Mouse (Mus musculus): Measurements from ENCODE around the gene Gdf11. TPM values are rescaled to one million over a fixed set of nuclear protein-coding genes. Genes with fewer than 3 reads are reported as not detected.

Gene Gdf11
- 4.3 and 5.0 TPM in 2 replicates for polyA plus RNA-seq (2016; fragmentation: Nextera tagmentation; extraction: Ambion mirVana)

- H3K4me1 ChIP-seq (replicated peaks), result peaks cover 50% of the 10 kb centered on the region
- peak; percentile 70 for ATAC-seq (ENCODE audit: insufficient number of reproducible peaks, low FRiP score)
- WGBS, result under 1% methylated on average over 66 of the region's 89 CpGs
Measured at GRCm38 (mm10) chr10:128891296-128892094, at the start of gene Gdf11. Gdf11 (minus strand) TSS chr10:128891718.

GRCm38 (mm10) chr10:128940475-128941061 lies 49.0 kb upstream of the Gdf11 start:
- peaks cover 14% of the 10 kb centered on the region for H3K27me3 ChIP-seq (replicated peaks)
- no peak for ATAC-seq (ENCODE audit: insufficient number of reproducible peaks, low FRiP score)
- 74% methylated on average over 10 of the region's 10 CpGs for WGBS
- H3K9me3 ChIP-seq (replicated peaks), result no peaks in the 10 kb centered on the region
- no peak overlapping the region for H3K27ac ChIP-seq (ENCODE audit: poor library complexity, severe bottlenecking)
- no peaks in the 10 kb centered on the region for H3K36me3 ChIP-seq
- H3K4me2 ChIP-seq, result no peak overlapping the region
- no peaks in the 10 kb centered on the region for H3K4me1 ChIP-seq (replicated peaks)
- no peak overlapping the region for H3K9ac ChIP-seq
- no peak overlapping the region for H3K4me3 ChIP-seq

More at GRCm38 (mm10) chr10:128891296-128892094, at the start of gene Gdf11:
- Histone ChIP-seq H3K27me3 (replicated peaks) (peaks cover 17% of the 10 kb centered on the region), H3K4me3 (peak within 1 kb of the TSS; percentile 66), H3K4me2 (peak within 1 kb of the TSS; percentile 85), H3K9me3 (replicated peaks) (no peaks in the 10 kb centered on the region), H3K9ac (peak within 1 kb of the TSS; percentile 69), H3K36me3 (peaks cover 4% of the 10 kb centered on the region; the same call in 1 of the 2 replicates), H3K27ac (ENCODE audit: poor library complexity, severe bottlenecking) (peak within 1 kb of the TSS; percentile 70)

GRCm38 (mm10) chr10:128938974-128939373 lies 47.5 kb upstream of the Gdf11 start:
- H3K4me2 ChIP-seq, result no peak overlapping the region
- peaks cover 9% of the 10 kb centered on the region for H3K4me1 ChIP-seq (replicated peaks)
- no peaks in the 10 kb centered on the region for H3K9me3 ChIP-seq (replicated peaks)
- H3K27ac ChIP-seq (ENCODE audit: poor library complexity, severe bottlenecking), result no peak overlapping the region
- no peak overlapping the region for H3K9ac ChIP-seq
- peaks cover 30% of the 10 kb centered on the region for H3K27me3 ChIP-seq (replicated peaks)
- no peaks in the 10 kb centered on the region for H3K36me3 ChIP-seq
- 53% methylated on average over 5 of the region's 5 CpGs for WGBS
- H3K4me3 ChIP-seq, result no peak overlapping the region
- ATAC-seq (ENCODE audit: insufficient number of reproducible peaks, low FRiP score), result no peak

- ATAC-seq (ENCODE audit: insufficient number of reproducible peaks, low FRiP score), result no peak
- no peak overlapping the region for H3K9ac ChIP-seq
- H3K9me3 ChIP-seq (replicated peaks), result no peaks in the 10 kb centered on the region
- H3K27me3 ChIP-seq (replicated peaks), result peaks cover 32% of the 10 kb centered on the region
- H3K36me3 ChIP-seq, result no peaks in the 10 kb centered on the region
- WGBS, result 77% methylated on average over 9 of the region's 9 CpGs
- H3K4me1 ChIP-seq (replicated peaks), result peaks cover 12% of the 10 kb centered on the region
- H3K27ac ChIP-seq (ENCODE audit: poor library complexity, severe bottlenecking), result no peak overlapping the region
- no peak overlapping the region for H3K4me3 ChIP-seq
- no peak overlapping the region for H3K4me2 ChIP-seq
Measured at GRCm38 (mm10) chr10:128938457-128938856, 46.9 kb upstream of the Gdf11 start.

GRCm38 (mm10) chr10:128937756-128938390 lies 46.4 kb upstream of the Gdf11 start:
- H3K36me3 ChIP-seq, result no peaks in the 10 kb centered on the region
- no peak overlapping the region for H3K9ac ChIP-seq
- no peak for ATAC-seq (ENCODE audit: insufficient number of reproducible peaks, low FRiP score)
- H3K27ac ChIP-seq (ENCODE audit: poor library complexity, severe bottlenecking), result no peak overlapping the region
- H3K4me2 ChIP-seq, result no peak overlapping the region
- H3K4me3 ChIP-seq, result no peak overlapping the region
- no peaks in the 10 kb centered on the region for H3K9me3 ChIP-seq (replicated peaks)
- peaks cover 17% of the 10 kb centered on the region for H3K4me1 ChIP-seq (replicated peaks)
- peaks cover 36% of the 10 kb centered on the region for H3K27me3 ChIP-seq (replicated peaks)
- 58% methylated on average over 12 of the region's 12 CpGs for WGBS

GRCm38 (mm10) chr10:128935826-128936440 lies 44.4 kb upstream of the Gdf11 start:
- no peaks in the 10 kb centered on the region for H3K9me3 ChIP-seq (replicated peaks)
- ATAC-seq (ENCODE audit: insufficient number of reproducible peaks, low FRiP score), result no peak
- WGBS, result 74% methylated on average over 8 of the region's 8 CpGs
- H3K36me3 ChIP-seq, result no peaks in the 10 kb centered on the region
- no peak overlapping the region for H3K4me3 ChIP-seq
- peaks cover 23% of the 10 kb centered on the region for H3K4me1 ChIP-seq (replicated peaks)
- H3K27me3 ChIP-seq (replicated peaks), result peaks cover 38% of the 10 kb centered on the region
- no peak overlapping the region for H3K4me2 ChIP-seq
- H3K27ac ChIP-seq (ENCODE audit: poor library complexity, severe bottlenecking), result no peak overlapping the region
- no peak overlapping the region for H3K9ac ChIP-seq

- Histone ChIP-seq H3K4me3 (no peak overlapping the region), H3K27ac (ENCODE audit: poor library complexity, severe bottlenecking) (no peak overlapping the region), H3K9me3 (replicated peaks) (no peaks in the 10 kb centered on the region), H3K4me2 (peak overlapping the region; percentile 89; the same call in 1 of the 2 replicates), H3K9ac (no peak overlapping the region), H3K27me3 (replicated peaks) (peaks cover 44% of the 10 kb centered on the region), H3K4me1 (replicated peaks) (peaks cover 23% of the 10 kb centered on the region), H3K36me3 (no peaks in the 10 kb centered on the region)
- WGBS, result 50% methylated on average over 7 of the region's 7 CpGs
- ATAC-seq (ENCODE audit: insufficient number of reproducible peaks, low FRiP score), result no peak
Measured at GRCm38 (mm10) chr10:128934997-128935787, 43.7 kb upstream of the Gdf11 start.

- Histone ChIP-seq H3K4me2 (peak overlapping the region; percentile 89), H3K9me3 (replicated peaks) (no peaks in the 10 kb centered on the region), H3K27me3 (replicated peaks) (peaks cover 44% of the 10 kb centered on the region), H3K4me3 (peak overlapping the region; percentile 49), H3K4me1 (replicated peaks) (peaks cover 23% of the 10 kb centered on the region), H3K36me3 (no peaks in the 10 kb centered on the region), H3K9ac (peak overlapping the region; percentile 42), H3K27ac (ENCODE audit: poor library complexity, severe bottlenecking) (no peak overlapping the region)
- 4% methylated on average over 21 of the region's 21 CpGs for WGBS
- no peak for ATAC-seq (ENCODE audit: insufficient number of reproducible peaks, low FRiP score)
Measured at GRCm38 (mm10) chr10:128933976-128934721, 42.6 kb upstream of the Gdf11 start.

- H3K36me3 ChIP-seq, result no peaks in the 10 kb centered on the region
- ATAC-seq (ENCODE audit: insufficient number of reproducible peaks, low FRiP score), result peak; percentile 54; the same call in 1 of the 2 replicates
- peaks cover 44% of the 10 kb centered on the region for H3K27me3 ChIP-seq (replicated peaks)
- no peaks in the 10 kb centered on the region for H3K9me3 ChIP-seq (replicated peaks)
- H3K27ac ChIP-seq (ENCODE audit: poor library complexity, severe bottlenecking), result no peak within 1 kb of the TSS
- H3K4me2 ChIP-seq, result peak within 1 kb of the TSS; percentile 89
- H3K9ac ChIP-seq, result peak within 1 kb of the TSS; percentile 42
- under 1% methylated on average over 26 of the region's 26 CpGs for WGBS
- H3K4me3 ChIP-seq, result peak within 1 kb of the TSS; percentile 49
- H3K4me1 ChIP-seq (replicated peaks), result peaks cover 24% of the 10 kb centered on the region
Measured at GRCm38 (mm10) chr10:128933574-128933973, 42.1 kb upstream of the Gdf11 start, which contains the start of gene Itga7. Itga7 (plus strand) TSS chr10:128933818.

GRCm38 (mm10) chr10:128931441-128931840 lies 39.9 kb upstream of the Gdf11 start:
- H3K4me1 ChIP-seq (replicated peaks), result peaks cover 31% of the 10 kb centered on the region
- ATAC-seq (ENCODE audit: insufficient number of reproducible peaks, low FRiP score), result no peak
- H3K36me3 ChIP-seq, result no peaks in the 10 kb centered on the region
- H3K9ac ChIP-seq, result no peak overlapping the region
- no peak overlapping the region for H3K4me2 ChIP-seq
- WGBS, result 58% methylated on average over 2 of the region's 2 CpGs
- H3K27me3 ChIP-seq (replicated peaks), result peaks cover 46% of the 10 kb centered on the region
- H3K4me3 ChIP-seq, result no peak overlapping the region
- no peaks in the 10 kb centered on the region for H3K9me3 ChIP-seq (replicated peaks)
- no peak overlapping the region for H3K27ac ChIP-seq (ENCODE audit: poor library complexity, severe bottlenecking)

Measured in heart, embryonic 12.5 days (tissue).